Mouse (Mus musculus): ENCODE results near the gene Ccl20. TPM values are rescaled to one million over a fixed set of nuclear protein-coding genes. Genes with fewer than 3 reads are reported as not detected.

Ccl20 gene
- polyA plus RNA-seq, 1 experiment from 2014 or later, result 0.37 TPM

GRCm38 (mm10) chr1:83150227-83150626 is 33.7 kb downstream of the Ccl20 start:
- Histone ChIP-seq H3K27ac (ENCODE audit: low read length) (no peak overlapping the region), H3K4me2 (replicated peaks; ENCODE audit: low read depth, low read length) (no peak overlapping the region), H3K9me3 (ENCODE audit: low read length) (no peaks in the 10 kb centered on the region), H3K9ac (replicated peaks; ENCODE audit: low read depth) (no peak overlapping the region), H3K27me3 (replicated peaks; ENCODE audit: insufficient read depth, low read length) (no peaks in the 10 kb centered on the region), H3K4me1 (ENCODE audit: insufficient read depth, low read depth, low read length) (no peaks in the 10 kb centered on the region), H3K4me3 (ENCODE audit: low read depth, low read length) (no peak overlapping the region), H3K36me3 (ENCODE audit: insufficient read depth, low read length) (no peaks in the 10 kb centered on the region)
- peak; percentile 66 for TF ChIP-seq CTCF (IDR thresholded peaks at IDR 0.05)
- 0 out of 2 replicates have a peak, but pooled peaks have one; percentile 15 for TF ChIP-seq EP300 (IDR thresholded peaks at IDR 0.05)
- WGBS, result 68% methylated on average over 3 of the region's 3 CpGs
- ATAC-seq (no peak), DNase-seq (ENCODE audit: low spot score) (peak; percentile 60)

GRCm38 (mm10) chr1:83152961-83153360 is 36.4 kb downstream of the Ccl20 start:
- DNase-seq (ENCODE audit: low spot score) (no peak), ATAC-seq (no peak)
- Histone ChIP-seq H3K4me1 (ENCODE audit: insufficient read depth, low read depth, low read length) (no peaks in the 10 kb centered on the region), H3K4me3 (ENCODE audit: low read depth, low read length) (no peak overlapping the region), H3K27me3 (replicated peaks; ENCODE audit: insufficient read depth, low read length) (no peaks in the 10 kb centered on the region), H3K4me2 (replicated peaks; ENCODE audit: low read depth, low read length) (no peak overlapping the region), H3K36me3 (ENCODE audit: insufficient read depth, low read length) (no peaks in the 10 kb centered on the region), H3K9ac (replicated peaks; ENCODE audit: low read depth) (no peak overlapping the region), H3K27ac (ENCODE audit: low read length) (no peak overlapping the region), H3K9me3 (ENCODE audit: low read length) (no peaks in the 10 kb centered on the region)
- WGBS, result 87% methylated on average over 3 of the region's 3 CpGs
- no peak for TF ChIP-seq CTCF (IDR thresholded peaks at IDR 0.05)
- no peak for TF ChIP-seq EP300 (IDR thresholded peaks at IDR 0.05)

GRCm38 (mm10) chr1:83156876-83157275 is 40.3 kb downstream of the Ccl20 start:
- WGBS, result 47% methylated on average over 1 of the region's 1 CpGs
- H3K4me2 ChIP-seq (replicated peaks; ENCODE audit: low read depth, low read length), result no peak overlapping the region
- H3K9ac ChIP-seq (replicated peaks; ENCODE audit: low read depth), result no peak overlapping the region
- DNase-seq (ENCODE audit: low spot score) (no peak), ATAC-seq (no peak)
- TF ChIP-seq EP300 (IDR thresholded peaks at IDR 0.05) (no peak), CTCF (IDR thresholded peaks at IDR 0.05) (no peak)
- H3K36me3 ChIP-seq (ENCODE audit: insufficient read depth, low read length), result no peaks in the 10 kb centered on the region
- H3K27ac ChIP-seq (ENCODE audit: low read length), result no peak overlapping the region
- no peaks in the 10 kb centered on the region for H3K9me3 ChIP-seq (ENCODE audit: low read length)
- no peak overlapping the region for H3K4me3 ChIP-seq (ENCODE audit: low read depth, low read length)
- no peaks in the 10 kb centered on the region for H3K27me3 ChIP-seq (replicated peaks; ENCODE audit: insufficient read depth, low read length)
- H3K4me1 ChIP-seq (ENCODE audit: insufficient read depth, low read depth, low read length), result no peaks in the 10 kb centered on the region

GRCm38 (mm10) chr1:83159603-83160002 is 43.0 kb downstream of the Ccl20 start, which contains the start of gene Daw1:
Gene Daw1 (plus strand): TSS chr1:83159752.
- no peaks in the 10 kb centered on the region for H3K36me3 ChIP-seq (ENCODE audit: insufficient read depth, low read length)
- TF ChIP-seq EP300 (IDR thresholded peaks at IDR 0.05) (no peak), CTCF (IDR thresholded peaks at IDR 0.05) (no peak)
- no peaks in the 10 kb centered on the region for H3K27me3 ChIP-seq (replicated peaks; ENCODE audit: insufficient read depth, low read length)
- peak within 1 kb of the TSS; percentile 53 for H3K4me3 ChIP-seq (ENCODE audit: low read depth, low read length)
- H3K27ac ChIP-seq (ENCODE audit: low read length), result no peak within 1 kb of the TSS
- under 1% methylated on average over 16 of the region's 16 CpGs for WGBS
- no peaks in the 10 kb centered on the region for H3K4me1 ChIP-seq (ENCODE audit: insufficient read depth, low read depth, low read length)
- no peaks in the 10 kb centered on the region for H3K9me3 ChIP-seq (ENCODE audit: low read length)
- peak within 1 kb of the TSS; percentile 80 for H3K4me2 ChIP-seq (replicated peaks; ENCODE audit: low read depth, low read length)
- peak; percentile 84 for DNase-seq (ENCODE audit: low spot score)
- ATAC-seq, result peak; percentile 94
- 0 out of 2 replicates have a peak within 1 kb of the TSS, but pooled peaks have one; percentile 40 for H3K9ac ChIP-seq (replicated peaks; ENCODE audit: low read depth)

GRCm38 (mm10) chr1:83161658-83162057 is 45.1 kb downstream of the Ccl20 start:
- Histone ChIP-seq H3K27ac (ENCODE audit: low read length) (no peak overlapping the region), H3K36me3 (ENCODE audit: insufficient read depth, low read length) (no peaks in the 10 kb centered on the region), H3K4me3 (ENCODE audit: low read depth, low read length) (no peak overlapping the region), H3K4me1 (ENCODE audit: insufficient read depth, low read depth, low read length) (no peaks in the 10 kb centered on the region), H3K9ac (replicated peaks; ENCODE audit: low read depth) (no peak overlapping the region), H3K9me3 (ENCODE audit: low read length) (no peaks in the 10 kb centered on the region), H3K4me2 (replicated peaks; ENCODE audit: low read depth, low read length) (no peak overlapping the region), H3K27me3 (replicated peaks; ENCODE audit: insufficient read depth, low read length) (no peaks in the 10 kb centered on the region)
- DNase-seq (ENCODE audit: low spot score) (no peak), ATAC-seq (no peak)
- 71% methylated on average over 3 of the region's 3 CpGs for WGBS
- TF ChIP-seq CTCF (IDR thresholded peaks at IDR 0.05) (no peak), EP300 (IDR thresholded peaks at IDR 0.05) (no peak)

- Histone ChIP-seq H3K27me3 (replicated peaks; ENCODE audit: insufficient read depth, low read length) (no peaks in the 10 kb centered on the region), H3K9me3 (ENCODE audit: low read length) (no peaks in the 10 kb centered on the region), H3K4me3 (ENCODE audit: low read depth, low read length) (no peak overlapping the region), H3K4me2 (replicated peaks; ENCODE audit: low read depth, low read length) (no peak overlapping the region), H3K27ac (ENCODE audit: low read length) (no peak overlapping the region), H3K4me1 (ENCODE audit: insufficient read depth, low read depth, low read length) (no peaks in the 10 kb centered on the region), H3K36me3 (ENCODE audit: insufficient read depth, low read length) (no peaks in the 10 kb centered on the region), H3K9ac (replicated peaks; ENCODE audit: low read depth) (no peak overlapping the region)
- DNase-seq (ENCODE audit: low spot score) (no peak), ATAC-seq (no peak)
- TF ChIP-seq EP300 (IDR thresholded peaks at IDR 0.05) (no peak), CTCF (IDR thresholded peaks at IDR 0.05) (no peak)
- WGBS, result 62% methylated on average over 3 of the region's 3 CpGs
Measured at GRCm38 (mm10) chr1:83164027-83164426, 47.5 kb downstream of the Ccl20 start.

Other genes starting within 250 kb of the Ccl20 start
- gene A030005L19Rik, start 203.4 kb upstream of the Ccl20 start, polyA plus RNA-seq (2015; fragmentation: Nextera tagmentation; extraction: Ambion mirVana), result not detected in 2 replicates
- not detected in 2 replicates for gene A030014E15Rik, start 191.8 kb upstream of the Ccl20 start, polyA plus RNA-seq (2015; fragmentation: Nextera tagmentation; extraction: Ambion mirVana)
- not detected in 2 replicates for gene Gm6217, start 185.4 kb upstream of the Ccl20 start, polyA plus RNA-seq (2015; fragmentation: Nextera tagmentation; extraction: Ambion mirVana)
- not detected in 2 replicates for gene A030003K21Rik, start 173.4 kb upstream of the Ccl20 start, polyA plus RNA-seq (2015; fragmentation: Nextera tagmentation; extraction: Ambion mirVana)
- not detected in 2 replicates for gene Gm7544, start 160.8 kb upstream of the Ccl20 start, polyA plus RNA-seq (2015; fragmentation: Nextera tagmentation; extraction: Ambion mirVana)
- gene Gm47955, start 156.5 kb upstream of the Ccl20 start, polyA plus RNA-seq (2015; fragmentation: Nextera tagmentation; extraction: Ambion mirVana), result not detected in 2 replicates
- gene Gm47959, start 116.2 kb upstream of the Ccl20 start, polyA plus RNA-seq (2015; fragmentation: Nextera tagmentation; extraction: Ambion mirVana), result not detected in 2 replicates
- 2.1 and 2.5 TPM in 2 replicates for gene Slc19a3, start 78.3 kb upstream of the Ccl20 start, polyA plus RNA-seq (2015; fragmentation: Nextera tagmentation; extraction: Ambion mirVana)
- not detected in 2 replicates for gene Krtap28-10, start 74.3 kb upstream of the Ccl20 start, polyA plus RNA-seq (2015; fragmentation: Nextera tagmentation; extraction: Ambion mirVana)
- 0.45 and 1.0 TPM in 2 replicates for gene Gm47969, start 71.8 kb upstream of the Ccl20 start, polyA plus RNA-seq (2015; fragmentation: Nextera tagmentation; extraction: Ambion mirVana)
- not detected in 2 replicates for gene A030005K14Rik, start 57.4 kb upstream of the Ccl20 start, polyA plus RNA-seq (2015; fragmentation: Nextera tagmentation; extraction: Ambion mirVana)
- gene Krtap28-13, start 55.8 kb upstream of the Ccl20 start, polyA plus RNA-seq (2015; fragmentation: Nextera tagmentation; extraction: Ambion mirVana), result 0.16 TPM in 1 of 2 replicates, not detected in the other
- gene Daw1, start 43.0 kb downstream of the Ccl20 start, polyA plus RNA-seq (2015; fragmentation: Nextera tagmentation; extraction: Ambion mirVana), result 1.1 and 2.3 TPM in 2 replicates